Mouse (Mus musculus): Measurements from ENCODE around the gene Arhgap15.

- no peak for TF ChIP-seq MAFK (IDR thresholded peaks at IDR 0.05; ENCODE audit: insufficient read depth, low read depth, low read length)
- no peak for TF ChIP-seq CHD2 (IDR thresholded peaks at IDR 0.05; ENCODE audit: low read depth, low read length)
- TF ChIP-seq ZNF384 (IDR thresholded peaks at IDR 0.05; ENCODE audit: low read depth, low read length): no peak
- TF ChIP-seq HCFC1 (IDR thresholded peaks at IDR 0.05; ENCODE audit: borderline replicate concordance, insufficient read depth, low read length): no peak
- TF ChIP-seq ZC3H11A (IDR thresholded peaks at IDR 0.05; ENCODE audit: borderline replicate concordance, low read depth, low read length): no peak
Observed at GRCm38 (mm10) chr2:44304261-44304970, 555.8 kb downstream of the Arhgap15 start.
